Mouse (Mus musculus): Measurements from ENCODE around the gene Stat3.

Stat3 gene

DNA sequence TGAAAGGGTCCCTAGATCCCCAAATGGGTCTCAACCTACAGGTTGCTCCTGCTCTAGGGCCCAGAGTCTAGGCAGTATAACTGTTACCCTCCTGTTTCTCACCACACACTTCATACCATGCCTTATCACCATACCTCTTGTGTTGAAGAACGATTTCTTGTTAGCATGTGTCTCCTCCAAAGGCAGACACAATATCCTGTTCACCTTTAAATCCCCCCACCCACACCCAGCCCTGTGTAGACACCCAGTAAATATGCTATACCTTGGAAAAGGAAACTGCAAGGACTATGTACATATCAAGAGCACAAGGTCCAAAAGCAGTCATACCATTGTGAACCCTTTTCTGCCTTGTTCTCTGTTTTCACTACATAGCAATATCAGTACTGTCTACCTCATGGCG, 87.3 kb downstream of the Stat3 start:
- DNase-seq (ENCODE audit: low spot score): no peak

DNA sequence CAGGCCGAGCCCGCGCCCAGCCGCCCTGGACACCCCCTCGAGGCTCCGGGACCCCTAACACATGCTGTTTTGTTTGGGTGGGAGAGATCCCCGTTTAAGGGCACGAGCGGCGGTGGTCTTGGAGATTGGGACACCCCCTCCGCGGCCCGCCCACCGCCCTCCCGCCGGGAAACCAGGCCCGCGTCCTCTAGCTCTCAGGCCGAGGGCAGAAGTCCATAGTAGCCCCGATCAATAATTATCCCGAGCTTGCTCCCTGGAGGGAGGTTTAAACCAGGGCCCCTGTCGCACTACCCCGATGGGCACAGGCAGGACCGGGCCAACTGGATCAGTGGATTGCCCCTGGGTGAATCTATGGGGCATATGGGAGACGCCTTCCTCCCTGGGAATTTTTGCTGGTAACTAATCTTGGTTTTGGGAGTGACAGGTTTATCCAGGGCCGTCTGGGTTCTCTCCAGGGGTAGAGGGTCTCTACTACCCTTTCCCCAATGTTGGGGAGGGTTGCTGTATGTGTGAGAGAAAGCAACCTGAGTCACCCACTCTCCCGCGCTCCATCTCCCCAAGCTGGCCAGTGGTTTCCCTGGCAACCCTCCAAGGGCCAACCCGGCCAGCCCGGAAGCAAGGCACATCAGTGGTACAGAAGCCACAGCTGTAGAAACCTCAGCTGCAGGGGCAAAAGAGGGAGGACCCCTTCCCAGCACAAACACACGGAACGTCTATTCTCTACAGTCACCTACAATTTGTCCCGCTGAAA, 88.4 kb downstream of the Stat3 start:
- peak; percentile 40 for DNase-seq (ENCODE audit: low spot score)

DNA sequence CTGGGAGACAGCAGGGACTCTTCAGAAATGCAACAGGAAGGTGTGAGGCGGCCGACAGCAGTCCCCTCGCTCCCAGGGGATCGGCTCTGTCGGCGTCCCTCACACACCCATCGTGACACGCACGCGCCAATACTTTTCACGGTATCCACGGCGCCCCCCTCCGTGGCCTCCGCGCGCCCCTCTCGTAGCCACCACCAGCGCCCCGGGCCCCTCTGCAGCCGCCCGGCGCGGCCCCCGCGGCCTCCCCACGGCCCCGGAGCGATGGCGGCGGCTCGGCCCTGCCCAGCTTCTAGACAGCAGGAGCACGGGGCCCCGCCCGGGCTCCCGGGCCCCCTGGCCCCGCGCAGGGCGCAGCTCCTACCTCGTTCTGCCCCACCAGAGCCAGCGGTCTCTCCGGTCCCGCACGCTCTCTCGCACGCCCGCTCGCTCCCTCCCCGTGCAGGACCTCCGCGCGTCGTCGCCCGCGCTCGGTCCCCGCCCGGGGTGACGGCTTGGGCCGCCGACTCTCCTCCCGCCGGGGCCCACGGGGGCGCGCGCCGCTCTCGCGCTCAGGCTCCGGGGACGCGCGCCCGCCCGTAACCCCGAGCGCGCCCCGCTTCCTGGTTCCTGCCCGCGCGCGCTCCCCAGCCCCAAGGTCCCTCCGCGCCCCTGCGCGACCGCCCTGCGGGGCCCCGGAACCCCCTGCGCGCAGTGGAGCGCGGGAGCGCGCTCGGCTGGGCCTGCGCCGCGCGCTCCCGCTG, 89.1 kb downstream of the Stat3 start, which contains the start of gene Stat5b:
Gene Stat5b, minus strand, starts transcription at position 687 of the 740 bp plus-strand sequence.
- peak; percentile 52 for DNase-seq (ENCODE audit: low spot score)

DNA sequence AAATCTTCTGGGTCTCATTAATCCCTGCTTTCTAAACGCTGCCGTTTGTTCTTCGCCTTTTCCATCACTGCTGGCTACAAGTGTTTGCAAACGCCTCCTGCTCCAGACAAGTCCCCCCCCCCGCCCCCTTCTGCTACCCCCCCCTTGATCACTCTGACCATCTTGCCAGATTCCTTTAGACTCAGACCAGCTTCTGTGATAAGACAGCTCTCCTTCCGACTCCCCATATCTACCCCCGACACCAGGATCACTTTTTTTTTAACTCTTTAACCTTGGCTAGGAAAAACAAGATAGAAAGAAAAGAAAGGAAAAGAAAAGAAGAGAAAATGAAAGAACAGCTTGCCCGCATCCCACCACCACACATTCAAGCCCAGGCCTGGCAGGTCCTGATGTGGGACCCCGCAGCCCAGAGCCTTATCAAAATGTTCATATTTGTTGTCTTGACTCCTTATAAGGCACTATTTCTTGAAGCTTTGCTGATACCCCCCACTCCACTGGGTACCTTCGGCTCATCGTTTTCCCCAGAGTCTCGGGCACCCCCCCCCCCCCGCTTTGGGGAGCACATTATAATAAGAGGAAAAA, 89.8 kb downstream of the Stat3 start:
- no peak for DNase-seq (ENCODE audit: low spot score)

DNA sequence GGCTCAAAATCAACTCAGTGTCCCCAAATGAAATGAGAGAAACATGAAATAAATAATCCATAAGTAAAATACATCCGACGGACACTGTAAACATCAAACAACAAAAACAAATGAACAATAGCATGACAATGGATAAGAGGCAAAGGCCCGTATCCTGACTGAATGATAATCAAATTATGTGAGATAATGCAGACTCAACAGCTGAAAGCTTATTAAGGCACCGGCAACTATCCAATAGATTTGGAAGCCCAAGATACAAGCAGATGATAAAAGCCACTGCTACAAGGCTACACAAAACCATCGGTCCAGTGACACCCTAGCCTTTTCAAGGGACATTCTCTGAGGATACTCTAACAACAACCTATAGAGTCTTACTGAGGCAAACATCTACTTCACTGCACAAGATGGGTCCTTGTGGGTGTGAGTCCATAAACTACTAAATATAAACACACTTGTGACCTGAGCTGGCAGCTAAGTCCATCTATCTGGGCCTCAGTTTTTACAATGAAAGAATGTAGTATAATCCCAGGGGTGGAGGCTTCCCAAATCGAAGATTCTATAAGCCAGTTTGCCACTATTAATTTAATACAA, 90.5 kb downstream of the Stat3 start:
- no peak for DNase-seq (ENCODE audit: low spot score)

DNA sequence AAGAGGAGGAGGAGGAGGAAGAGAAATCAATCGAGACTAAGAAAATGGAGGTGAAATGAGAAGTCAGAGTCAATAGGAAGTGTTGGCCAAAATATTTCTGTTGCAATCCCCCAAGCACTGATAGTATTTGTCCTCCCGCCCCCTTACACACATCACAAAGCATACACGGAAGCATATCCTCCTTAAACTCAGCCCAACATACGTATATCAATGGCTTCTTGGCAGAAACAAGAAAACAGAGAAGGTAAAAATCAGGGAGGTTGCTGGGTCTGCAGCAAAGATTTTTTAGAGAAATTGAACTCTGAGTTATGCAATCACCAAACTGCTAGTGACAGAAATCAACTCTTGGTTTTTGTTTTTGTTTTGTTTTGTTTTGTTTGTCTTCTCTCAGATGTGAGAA, 91.3 kb downstream of the Stat3 start:
- no peak for DNase-seq (ENCODE audit: low spot score)

DNA sequence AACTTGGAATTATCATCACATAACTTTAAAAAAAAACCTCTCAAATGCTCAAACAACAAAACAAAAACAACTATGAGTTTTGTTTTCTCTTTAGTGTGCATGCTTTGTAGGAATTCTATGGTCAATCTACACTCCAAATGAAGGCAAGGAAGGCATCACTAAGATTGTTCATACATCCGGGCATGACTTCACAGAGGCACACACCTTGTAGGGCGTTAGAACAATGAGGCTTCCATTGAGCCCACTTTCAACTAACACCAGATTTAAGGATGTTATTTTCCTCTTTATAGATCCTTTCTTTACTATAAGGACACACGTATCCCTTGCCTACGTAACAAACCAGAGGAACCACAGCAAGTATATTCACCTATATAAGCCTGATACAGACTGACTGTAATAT, 91.8 kb downstream of the Stat3 start:
- no peak for DNase-seq (ENCODE audit: low spot score)

DNA sequence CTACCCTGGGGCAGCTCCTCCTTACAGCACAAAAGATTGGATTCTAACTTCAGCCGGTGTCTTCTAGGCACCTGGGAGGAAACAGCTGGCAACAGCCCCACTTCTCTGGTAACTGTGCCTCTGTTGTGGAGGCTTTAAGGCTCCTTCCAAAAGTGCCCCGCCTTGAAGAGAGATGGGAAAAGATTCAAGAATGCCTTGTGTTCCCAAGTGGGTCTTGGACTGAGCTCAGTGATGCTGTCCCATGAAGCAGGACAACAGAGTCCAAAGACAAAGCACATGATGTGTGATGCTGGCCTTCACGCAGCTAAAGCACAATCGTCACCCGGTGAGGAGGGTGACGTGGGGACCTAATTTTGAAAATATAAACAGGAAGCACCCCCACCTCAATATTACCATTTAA, 93.5 kb downstream of the Stat3 start:
- DNase-seq (ENCODE audit: low spot score): no peak

DNA sequence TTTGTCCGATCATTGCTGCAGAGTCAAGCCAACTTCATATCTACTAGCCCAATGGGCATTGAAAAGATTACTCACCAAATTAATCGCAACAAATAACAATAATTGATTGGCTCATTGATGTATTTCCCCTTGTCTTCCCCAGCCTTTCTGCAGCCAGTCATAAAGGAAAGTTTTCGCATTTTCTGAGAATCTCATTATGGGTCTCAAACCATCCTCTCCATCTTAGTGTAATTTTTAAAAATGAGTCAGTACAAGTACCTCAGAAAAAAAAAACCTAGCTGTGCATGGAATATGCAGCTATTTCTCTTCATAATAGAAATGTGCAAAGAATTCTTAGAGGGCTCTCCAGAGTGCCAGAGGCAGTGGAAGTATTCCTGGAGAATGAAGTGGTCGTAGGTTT, 95.2 kb downstream of the Stat3 start:
- DNase-seq (ENCODE audit: low spot score): no peak

DNA sequence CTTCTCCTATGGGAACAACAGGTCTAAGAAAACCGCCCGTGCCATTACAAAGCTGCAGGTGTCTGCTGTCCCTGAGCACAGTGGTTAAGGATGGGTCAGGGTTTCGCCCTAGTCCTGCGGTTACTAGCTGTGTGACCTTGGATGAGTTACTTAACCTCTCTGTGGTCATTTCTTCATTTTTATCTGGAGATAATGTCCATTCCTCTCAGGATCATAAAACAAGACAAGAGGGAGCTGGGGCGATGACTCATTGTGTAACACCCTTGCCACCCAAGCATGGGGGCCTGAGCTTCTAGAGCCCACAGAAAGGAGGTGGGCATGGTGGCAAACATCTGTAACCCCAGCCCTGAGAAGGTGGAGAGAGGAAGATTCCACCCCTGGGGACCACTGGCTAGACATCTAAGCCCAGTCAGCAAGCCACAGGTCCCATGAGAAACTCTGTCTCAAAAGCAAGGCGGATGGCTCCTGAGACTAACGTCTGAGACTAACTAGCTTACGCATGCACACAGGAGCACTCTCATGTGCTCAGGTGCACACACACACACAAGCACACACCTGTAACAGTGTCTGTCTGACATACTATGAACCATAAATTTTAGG, 96.2 kb downstream of the Stat3 start:
- no peak for DNase-seq (ENCODE audit: low spot score)

DNA sequence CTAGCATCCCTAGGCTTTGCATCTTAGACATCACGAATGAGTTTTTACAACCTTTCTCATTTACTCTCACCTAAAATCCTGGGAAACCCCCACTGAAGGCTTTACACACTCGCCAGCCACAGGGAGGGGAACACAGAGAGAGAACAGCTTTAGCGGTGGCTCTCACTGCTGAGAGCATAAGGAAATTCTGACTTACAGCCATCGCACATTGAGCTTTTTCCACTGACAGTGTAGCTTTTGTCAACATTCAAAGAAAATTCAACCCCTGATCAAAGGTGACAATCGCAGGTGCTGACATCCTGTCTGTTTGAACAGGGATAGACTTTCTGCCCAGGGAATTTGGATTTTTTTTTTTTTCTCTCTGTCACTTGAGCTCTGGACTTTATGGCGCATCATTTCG, 97.3 kb downstream of the Stat3 start:
- no peak for DNase-seq (ENCODE audit: low spot score)

DNA sequence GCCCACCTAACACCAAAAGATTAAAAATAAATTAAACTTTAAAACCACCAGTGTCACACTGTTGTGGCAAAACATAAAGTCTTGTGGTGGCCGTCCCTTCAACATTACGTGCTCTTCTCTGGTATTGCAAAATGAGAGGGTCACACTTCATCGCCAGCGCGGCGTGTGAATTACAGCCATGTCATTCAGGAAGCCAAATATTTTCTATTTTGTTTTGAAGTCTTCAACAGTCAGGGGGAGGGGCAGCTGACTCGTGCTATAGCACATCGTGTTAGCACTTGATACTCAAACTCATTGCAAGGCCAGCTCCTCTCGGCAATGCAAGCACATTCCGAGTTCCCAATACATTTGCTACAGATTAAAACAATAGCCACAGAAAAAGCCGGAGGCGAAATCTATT, 98.5 kb downstream of the Stat3 start:
- DNase-seq (ENCODE audit: low spot score): no peak

DNA sequence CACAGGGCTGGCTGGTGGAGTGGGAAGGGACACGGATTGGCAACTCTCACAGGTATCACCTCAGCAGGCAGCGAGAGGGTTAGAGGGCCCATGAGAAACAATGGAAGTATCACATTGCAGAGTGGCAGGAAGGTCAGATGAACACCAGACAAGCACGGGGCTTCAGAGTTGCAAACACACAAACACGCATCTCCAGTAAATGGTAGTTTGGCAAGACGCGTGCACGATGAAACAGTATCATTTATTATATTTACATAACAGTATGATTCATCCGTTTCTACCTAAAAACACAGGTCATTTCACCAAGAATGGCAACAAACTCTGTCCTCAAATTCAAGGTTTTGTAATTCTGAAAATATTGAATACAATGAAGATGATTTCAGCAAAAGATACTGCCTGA, 99.8 kb downstream of the Stat3 start:
- DNase-seq (ENCODE audit: low spot score): no peak

DNA sequence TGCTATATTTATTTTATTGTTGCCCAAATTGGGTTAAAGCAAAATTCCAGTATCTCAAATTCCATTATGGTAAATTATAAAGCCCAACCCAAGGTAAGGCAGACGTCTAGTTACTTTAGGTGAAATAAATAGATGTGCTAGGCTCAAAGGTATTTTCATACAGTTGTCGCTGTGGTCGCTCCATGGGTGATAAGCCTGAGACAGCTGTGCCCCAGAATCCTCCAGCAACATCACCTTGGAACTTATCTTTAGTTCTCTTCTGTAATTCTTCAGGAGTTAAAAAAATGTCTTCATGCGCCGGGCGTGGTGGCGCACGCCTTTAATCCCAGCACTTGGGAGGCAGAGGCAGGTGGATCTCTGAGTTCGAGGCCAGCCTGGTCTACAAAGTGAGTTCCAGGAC, 100.4 kb downstream of the Stat3 start:
- no peak for DNase-seq (ENCODE audit: low spot score)

DNA sequence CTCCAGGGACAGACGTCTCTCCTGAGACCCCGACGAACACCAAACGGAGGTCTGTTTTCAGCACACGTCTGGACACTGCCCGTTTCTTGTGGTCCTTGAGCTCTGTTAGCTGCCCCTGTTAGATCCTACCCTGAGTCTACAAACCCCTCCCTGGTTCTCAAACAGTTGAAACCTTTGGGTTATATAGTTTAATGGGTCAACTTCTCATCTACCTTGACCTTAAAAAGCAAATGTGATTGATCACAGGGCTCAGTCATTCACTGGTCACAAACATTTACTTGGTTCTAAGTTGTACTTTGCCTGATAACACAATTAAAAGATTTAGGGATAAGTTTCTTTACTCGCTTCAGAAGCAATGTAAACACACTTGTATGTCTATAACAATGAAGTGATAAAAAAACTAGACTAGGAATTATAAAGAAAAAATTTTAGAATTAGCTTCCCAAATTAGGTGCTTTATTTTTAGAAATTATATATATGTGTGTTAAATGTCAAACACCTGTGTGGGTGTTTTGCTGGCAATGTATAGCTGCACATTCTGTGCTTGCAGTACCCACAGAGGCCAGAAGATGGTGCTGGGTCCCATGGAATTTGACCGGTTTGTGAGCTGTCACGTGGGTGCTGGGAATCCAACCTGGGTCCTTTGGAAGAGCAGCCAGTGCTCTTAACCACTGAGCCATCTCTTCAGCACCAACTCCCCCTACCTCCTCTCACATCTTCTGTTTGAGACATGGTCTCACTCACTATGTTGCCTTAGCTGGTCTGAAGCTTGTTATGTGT, 102.2 kb downstream of the Stat3 start:
- DNase-seq (ENCODE audit: low spot score): no peak
